Mouse (Mus musculus): ENCODE measurements around the gene Aifm2.

Gene Aifm2

DNA sequence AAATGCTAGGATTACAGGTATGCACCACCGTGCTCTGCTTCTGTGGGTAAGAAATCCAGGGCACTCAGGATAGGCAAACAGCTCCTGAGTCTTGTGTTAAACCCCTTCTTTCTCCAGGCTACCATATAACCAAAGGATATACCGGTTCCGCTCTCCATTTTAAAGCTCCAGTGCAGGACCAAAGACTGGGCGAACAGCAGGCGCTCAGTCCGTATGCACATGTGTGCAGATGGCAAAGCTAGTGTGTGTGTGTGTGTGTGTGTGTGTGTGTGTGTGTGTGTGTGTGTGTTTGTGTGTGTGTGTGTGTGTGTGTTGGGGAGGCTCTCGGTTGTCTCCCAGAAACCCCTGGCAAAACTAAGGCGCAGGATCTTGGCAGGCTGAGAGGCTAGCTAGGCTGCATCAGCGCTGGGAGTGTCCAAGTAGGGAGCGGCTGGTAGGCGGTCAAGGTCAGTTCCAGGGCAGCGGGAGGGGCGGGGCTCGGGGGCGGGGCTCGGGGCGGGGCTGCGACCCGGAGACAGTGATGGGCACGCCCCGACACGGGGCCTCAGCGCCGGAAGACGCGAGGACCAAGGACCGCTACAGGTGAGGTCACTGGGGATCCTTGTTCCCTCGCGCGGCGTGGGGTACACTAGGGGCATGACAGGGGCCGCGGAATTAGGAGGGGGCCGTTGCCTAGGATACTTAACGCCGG is at the start of gene Aifm2:
Gene Aifm2, plus strand, starts transcription at position 493 of the 691 bp plus-strand sequence.
- DNase-seq (ENCODE audit: low read depth, low spot score) = peak; percentile 61

DNA sequence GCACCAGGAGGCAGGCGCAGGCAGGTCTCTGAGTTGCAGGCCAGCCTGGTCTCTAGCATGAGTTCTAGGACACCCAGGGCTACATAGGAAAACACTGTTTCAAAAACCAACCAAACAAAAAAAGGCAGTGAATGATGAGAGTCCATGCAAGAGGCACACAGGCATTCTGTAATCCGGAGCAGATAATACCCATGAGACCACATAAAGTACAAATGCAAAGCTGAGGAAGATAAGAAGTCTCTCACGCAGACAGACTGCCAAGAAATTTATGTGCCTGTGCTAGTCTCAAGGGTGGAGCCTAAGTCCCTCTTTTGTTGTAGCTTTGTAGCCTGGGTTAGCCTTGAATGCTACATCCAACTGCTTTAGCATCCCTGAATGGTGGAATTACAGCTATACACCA is 49.4 kb upstream of the Aifm2 start:
- DNase-seq (ENCODE audit: low read depth, low spot score) = no peak

GRCm38 (mm10) chr10:61669289-61669688 is 45.8 kb upstream of the Aifm2 start:
- DNase-seq (ENCODE audit: low read depth, low spot score) = no peak

- DNase-seq (ENCODE audit: low read depth, low spot score) = no peak
Observed at GRCm38 (mm10) chr10:61669896-61670295, 45.2 kb upstream of the Aifm2 start.

GRCm38 (mm10) chr10:61670758-61671157 is 44.3 kb upstream of the Aifm2 start:
- no peak for DNase-seq (ENCODE audit: low read depth, low spot score)

DNA sequence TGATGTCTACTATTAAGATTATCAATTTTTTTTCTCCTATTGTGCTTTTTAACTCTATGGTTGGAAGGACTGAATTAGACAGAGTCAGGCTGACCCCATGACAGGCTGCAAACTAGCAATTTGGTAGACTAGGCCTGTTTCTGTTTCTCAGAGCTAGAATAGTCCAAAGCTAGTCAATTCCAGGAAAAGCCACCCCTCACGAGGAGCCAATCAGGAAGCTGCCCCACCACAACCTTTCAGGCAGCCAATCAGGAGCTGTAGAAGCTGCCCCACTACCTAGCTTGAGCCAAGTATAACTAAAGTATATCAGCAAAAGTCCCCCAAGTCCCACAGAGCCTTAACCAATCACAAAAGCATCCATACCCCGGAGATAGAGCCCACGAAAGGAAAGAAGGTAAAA is 39.1 kb upstream of the Aifm2 start:
- DNase-seq (ENCODE audit: low read depth, low spot score) = no peak

- no peak for DNase-seq (ENCODE audit: low read depth, low spot score)
Observed at GRCm38 (mm10) chr10:61679545-61679944, 35.5 kb upstream of the Aifm2 start.

GRCm38 (mm10) chr10:61680015-61680913 is 34.8 kb upstream of the Aifm2 start, which contains the start of gene Sar1a:
Sar1a (plus strand) TSS chr10:61680299.
- DNase-seq (ENCODE audit: low read depth, low spot score) = peak; percentile 99

DNA sequence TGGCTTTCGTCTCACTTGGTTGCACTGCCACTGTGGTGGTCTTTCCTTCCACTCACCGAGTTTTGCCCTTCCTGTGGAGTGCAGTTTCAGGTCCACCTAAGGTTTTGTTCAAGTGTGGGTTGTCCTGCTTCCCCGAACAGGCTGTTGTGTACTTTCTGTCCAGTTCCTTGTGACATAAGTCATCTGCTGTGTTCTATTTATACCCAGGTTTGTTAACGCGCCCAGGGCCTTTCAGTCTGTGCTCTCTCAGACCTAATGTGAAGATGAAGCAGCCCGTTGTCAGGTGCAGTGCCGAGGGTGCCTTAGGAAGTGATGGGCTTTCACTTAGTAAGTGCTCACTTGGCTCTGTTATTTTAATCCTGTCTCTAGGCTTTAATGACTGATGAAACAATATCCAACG is 25.7 kb upstream of the Aifm2 start:
- no peak for DNase-seq (ENCODE audit: low read depth, low spot score)

- DNase-seq (ENCODE audit: low read depth, low spot score) = no peak
Observed at GRCm38 (mm10) chr10:61693563-61693962, 21.5 kb upstream of the Aifm2 start.

- peak; percentile 97 for DNase-seq (ENCODE audit: low read depth, low spot score)
Observed at GRCm38 (mm10) chr10:61694870-61695670, 20.0 kb upstream of the Aifm2 start, which contains the start of gene Tysnd1. Tysnd1 (plus strand) TSS chr10:61695514.

- DNase-seq (ENCODE audit: low read depth, low spot score) = peak; percentile 29
Observed at GRCm38 (mm10) chr10:61695703-61696559, 19.1 kb upstream of the Aifm2 start.

DNA sequence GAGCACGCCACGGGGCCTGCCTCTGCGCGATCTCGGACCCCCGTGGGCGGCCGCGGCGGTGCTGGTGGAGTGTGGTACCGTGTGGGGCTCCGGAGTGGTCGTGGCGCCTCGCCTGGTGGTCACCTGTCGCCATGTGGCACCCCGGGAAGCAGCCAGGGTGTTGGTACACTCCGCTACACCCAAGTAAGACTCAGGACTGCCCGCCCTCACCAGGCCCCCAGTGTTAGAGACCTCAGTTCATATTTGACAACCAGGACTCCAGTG is 18.6 kb upstream of the Aifm2 start:
- no peak for DNase-seq (ENCODE audit: low read depth, low spot score)

GRCm38 (mm10) chr10:61697028-61697427 is 18.0 kb upstream of the Aifm2 start:
- no peak for DNase-seq (ENCODE audit: low read depth, low spot score)

DNA sequence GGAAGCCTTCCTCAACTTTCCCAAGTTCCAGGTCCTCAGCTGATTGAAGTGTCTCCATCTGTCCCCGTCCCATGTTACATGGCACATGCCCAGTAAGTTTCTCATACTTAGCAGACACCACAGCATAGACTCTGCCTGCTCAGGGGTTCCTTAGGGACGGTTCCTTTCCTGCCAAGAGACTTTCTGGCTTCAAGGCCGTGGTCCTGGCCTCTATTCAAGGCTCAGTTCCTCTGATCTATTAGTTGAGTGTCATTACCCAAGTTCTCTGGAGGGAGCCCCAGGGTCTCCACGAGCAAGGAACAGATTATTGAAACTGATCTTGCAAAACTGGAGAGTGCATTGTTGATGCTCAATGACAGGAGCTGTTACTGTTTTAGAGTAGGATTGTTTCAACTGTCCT is 10.4 kb upstream of the Aifm2 start:
- no peak for DNase-seq (ENCODE audit: low read depth, low spot score)

DNA sequence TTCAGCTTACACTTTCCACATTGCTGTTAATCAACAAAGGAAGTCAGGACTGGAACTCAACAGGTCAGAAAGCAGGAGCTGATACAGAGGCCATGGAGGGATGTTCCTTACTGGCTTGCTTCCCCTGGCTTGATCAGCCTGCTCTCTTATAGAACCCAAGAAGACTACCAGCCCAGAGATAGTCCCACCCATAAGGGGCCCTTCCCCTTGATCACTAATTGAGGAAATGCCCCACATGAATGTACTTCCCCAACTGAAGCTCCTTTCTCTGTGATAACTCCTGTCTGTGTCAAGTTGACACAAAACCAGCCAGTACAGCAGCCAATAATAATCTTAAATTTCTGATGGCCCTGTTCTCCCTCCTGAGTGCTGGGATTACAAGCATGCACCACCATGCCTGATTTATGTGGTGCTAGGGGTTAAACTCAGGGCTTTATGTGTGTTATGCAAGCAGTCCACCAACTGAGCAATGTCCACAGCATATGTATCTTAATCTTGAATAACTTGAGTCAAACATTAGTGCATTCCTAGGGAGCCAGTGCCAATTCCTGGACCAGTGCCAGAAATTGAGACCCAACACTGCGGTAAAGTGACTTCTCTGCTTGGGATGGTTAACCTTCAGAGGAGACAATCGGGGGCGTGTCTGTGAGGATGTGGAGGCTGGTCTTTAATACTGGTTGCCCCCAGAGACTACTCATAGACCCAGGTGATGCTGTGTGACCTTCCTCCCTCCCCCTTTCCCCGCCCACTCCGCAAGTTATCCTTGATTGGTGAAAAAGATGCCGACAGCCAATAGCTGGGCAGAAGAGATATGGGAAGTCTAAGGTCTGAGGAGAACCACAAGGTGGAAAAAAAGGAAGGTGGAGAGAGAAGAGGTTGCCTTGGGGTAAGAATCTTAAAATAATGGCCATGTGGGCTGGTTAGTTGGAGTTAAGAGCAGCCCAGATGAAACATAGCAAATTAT is 8.4 kb upstream of the Aifm2 start:
- no peak for DNase-seq (ENCODE audit: low read depth, low spot score)

GRCm38 (mm10) chr10:61713601-61714000 is 1.5 kb upstream of the Aifm2 start:
- DNase-seq (ENCODE audit: low read depth, low spot score) = no peak

- DNase-seq (ENCODE audit: low read depth, low spot score) = no peak
Observed at GRCm38 (mm10) chr10:61714146-61714545, 917 bp upstream of the Aifm2 start.

GRCm38 (mm10) chr10:61715462-61715837 is 387 bp downstream of the Aifm2 start:
- no peak for DNase-seq (ENCODE audit: low read depth, low spot score)

Data from mesoderm, embryonic 11.5 days (tissue).